Mouse (Mus musculus): ENCODE results near the gene Zfp618.

- no peak for TF ChIP-seq CTCF (IDR thresholded peaks at IDR 0.05; ENCODE audit: low read depth)
- TF ChIP-seq EP300 (IDR thresholded peaks at IDR 0.05; ENCODE audit: low read depth), result no peak
Measured at GRCm38 (mm10) chr4:63068499-63069175, 103.3 kb downstream of the Zfp618 start.

Measured in heart, postnatal 0 days (tissue).